Mouse (Mus musculus): ENCODE measurements around the gene Irf3.
A peak's percentile ranks its signal among the peaks of the same experiment; 100 is the strongest.

The Irf3 gene

GRCm38 (mm10) chr7:44997231-44997939 is at the start of gene Irf3:
TSS of gene Irf3 (plus strand) at chr7:44997648.
- DNase-seq: peak; percentile 95

GRCm38 (mm10) chr7:44949922-44950321 is 47.5 kb upstream of the Irf3 start:
- no peak for DNase-seq

- no peak for DNase-seq
Observed at GRCm38 (mm10) chr7:44951960-44952359, 45.5 kb upstream of the Irf3 start.

- peak; percentile 79 for DNase-seq
Observed at GRCm38 (mm10) chr7:44952611-44953306, 44.7 kb upstream of the Irf3 start.

DNA sequence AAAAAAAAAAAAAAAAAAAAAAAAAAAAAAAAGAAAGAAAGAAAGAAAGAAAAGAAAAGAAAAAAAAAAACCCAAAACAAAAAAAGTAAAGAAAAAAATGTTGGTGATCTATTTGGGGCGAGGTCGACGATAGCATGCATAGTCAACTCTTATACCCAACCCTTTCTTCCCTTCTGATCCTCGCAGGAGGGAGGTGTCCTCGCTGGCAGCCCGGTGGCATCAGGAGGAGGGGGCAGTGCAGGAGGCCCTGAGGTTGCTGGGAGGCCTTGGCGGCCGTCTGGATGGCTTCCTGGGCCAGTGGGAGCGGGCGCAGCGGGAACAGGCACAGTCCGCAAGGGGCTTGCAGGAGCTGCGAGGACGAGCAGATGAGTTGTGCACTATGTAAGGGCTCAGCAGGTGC is 43.9 kb upstream of the Irf3 start:
- no peak for DNase-seq

DNA sequence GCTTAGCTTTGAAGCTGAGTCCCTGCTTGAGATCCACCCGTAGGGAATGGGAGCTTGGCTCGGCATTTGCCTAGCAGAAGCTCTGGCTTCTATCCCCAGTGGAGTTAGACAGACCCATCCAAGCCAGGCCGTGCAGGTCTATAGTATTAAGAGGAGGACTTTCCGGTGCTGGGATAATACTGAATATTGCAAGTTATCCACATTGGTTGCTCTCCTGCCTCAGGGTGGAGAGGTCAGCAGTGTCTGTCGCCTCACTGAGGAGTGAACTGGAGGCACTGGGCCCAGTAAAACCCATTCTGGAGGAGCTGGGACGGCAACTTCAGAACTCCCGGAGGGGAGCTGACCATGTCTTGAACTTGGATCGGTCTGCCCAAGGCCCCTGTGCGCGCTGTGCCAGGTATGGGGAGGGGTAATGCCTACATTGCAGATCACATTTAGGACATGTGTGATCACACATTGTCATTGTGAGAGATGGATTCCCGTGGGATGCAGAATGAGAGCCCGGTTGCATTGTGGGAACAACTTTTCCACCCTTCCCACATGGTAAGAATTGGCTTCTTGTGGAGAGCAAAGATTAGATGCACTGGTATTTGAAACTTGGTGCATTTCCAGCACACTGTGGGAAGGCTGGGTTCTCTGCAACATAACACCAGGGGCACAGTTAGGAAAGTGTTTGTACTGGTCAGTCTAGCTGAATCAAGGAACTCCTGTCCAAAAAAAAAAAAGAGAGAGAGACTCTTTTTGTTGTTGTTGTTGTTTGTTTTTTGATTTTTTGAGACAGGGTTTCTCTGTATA is 43.2 kb upstream of the Irf3 start:
- DNase-seq: no peak

DNA sequence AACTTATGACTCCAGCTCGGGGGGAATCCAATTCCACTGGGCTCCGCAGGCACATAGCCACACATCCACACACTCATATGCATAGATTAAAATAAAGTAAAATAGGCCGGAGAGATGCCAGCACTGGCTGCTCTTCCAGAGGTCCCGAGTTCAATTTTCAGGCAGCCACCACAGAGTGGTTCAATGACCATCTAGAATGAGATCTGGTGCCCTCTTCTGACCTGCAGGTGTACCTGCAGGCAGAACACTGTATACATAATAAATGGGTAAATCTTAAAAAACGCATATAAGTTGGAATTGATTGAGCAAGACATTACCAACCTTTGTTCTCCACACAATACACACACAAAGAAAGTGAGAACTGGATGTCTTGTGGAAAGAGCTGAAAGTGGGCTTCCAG is 41.8 kb upstream of the Irf3 start:
- DNase-seq: no peak

- no peak for DNase-seq
Observed at GRCm38 (mm10) chr7:44956266-44956665, 41.2 kb upstream of the Irf3 start.

- no peak for DNase-seq
Observed at GRCm38 (mm10) chr7:44957183-44957835, 40.1 kb upstream of the Irf3 start.

DNA sequence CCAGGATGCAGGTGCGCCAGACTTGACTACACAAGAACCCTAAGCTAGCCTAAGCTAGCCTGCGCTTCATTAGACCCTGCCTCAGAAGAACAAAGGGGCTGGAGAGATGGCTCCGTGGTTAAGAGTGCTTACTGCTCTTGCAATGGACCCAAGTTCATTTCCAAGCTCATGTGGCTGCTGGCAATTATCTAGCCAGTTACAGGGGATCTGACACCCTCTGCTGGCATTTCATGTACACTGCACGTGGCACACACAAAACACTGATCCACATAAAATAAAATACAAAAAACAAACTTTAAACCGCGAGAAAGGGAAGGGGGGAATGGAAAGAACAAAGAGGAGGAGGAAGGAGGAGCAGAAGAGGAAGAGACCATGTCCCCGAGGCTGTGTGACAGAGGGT is 39.2 kb upstream of the Irf3 start:
- no peak for DNase-seq

DNA sequence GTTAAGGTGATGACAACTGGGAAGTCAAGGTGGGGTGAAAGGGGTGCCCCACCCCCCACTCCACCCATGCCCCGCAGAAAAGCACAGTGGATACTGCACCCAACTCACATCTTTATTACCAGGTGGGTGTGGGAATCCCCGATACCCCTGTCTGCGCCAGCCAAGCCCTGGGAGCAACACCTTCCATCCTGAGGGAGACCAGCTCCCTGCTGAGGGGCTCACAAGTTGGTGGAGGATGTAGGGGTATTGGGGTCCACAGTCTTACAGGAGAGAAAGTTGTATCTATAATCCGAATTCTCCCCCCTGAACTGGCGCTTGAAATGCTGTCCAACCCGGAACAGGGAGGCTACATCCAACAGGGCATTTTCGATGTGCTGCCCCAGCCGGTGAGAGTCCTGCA is 38.2 kb upstream of the Irf3 start:
- no peak for DNase-seq

- DNase-seq: no peak
Observed at GRCm38 (mm10) chr7:44959874-44960511, 37.5 kb upstream of the Irf3 start.

DNA sequence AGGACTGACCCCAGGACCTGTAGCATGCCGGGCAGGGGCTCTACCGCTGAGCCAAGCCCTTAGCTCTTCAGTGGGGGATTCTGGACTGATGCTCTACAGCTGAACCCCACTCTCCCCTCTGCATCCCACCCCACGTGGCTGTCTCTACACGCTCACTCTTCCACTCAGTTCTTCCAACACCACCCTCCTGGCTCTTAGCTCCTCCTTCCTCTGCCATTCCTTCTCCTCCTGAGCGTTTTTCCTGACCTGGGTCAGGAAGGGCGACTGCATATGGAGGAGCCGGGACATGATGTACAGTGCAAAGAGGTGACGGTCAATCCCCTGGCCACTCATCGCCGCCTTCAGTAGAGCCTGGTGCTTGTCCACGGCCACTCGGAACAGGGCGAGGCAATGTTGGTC is 36.9 kb upstream of the Irf3 start:
- DNase-seq: no peak

DNA sequence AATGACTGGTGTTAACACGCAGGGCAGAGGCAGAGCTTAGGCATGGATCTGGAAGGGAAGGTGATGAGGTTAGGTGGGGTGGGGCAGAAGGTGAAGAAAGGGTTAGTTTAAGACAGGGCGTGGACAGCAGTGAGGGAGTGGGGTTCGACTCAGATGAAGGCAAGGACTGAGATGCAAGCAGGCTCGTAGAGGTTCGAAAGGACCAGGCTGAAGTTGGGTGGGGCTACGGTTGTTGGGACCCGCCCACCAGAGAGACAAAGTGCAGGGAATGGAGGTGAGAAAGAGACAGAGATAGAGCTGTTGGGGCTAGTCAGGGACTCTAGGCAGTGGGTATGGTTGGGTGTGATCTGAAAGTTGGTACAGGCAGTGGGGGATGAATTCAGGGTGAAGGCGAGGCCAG is 35.1 kb upstream of the Irf3 start:
- DNase-seq: no peak

DNA sequence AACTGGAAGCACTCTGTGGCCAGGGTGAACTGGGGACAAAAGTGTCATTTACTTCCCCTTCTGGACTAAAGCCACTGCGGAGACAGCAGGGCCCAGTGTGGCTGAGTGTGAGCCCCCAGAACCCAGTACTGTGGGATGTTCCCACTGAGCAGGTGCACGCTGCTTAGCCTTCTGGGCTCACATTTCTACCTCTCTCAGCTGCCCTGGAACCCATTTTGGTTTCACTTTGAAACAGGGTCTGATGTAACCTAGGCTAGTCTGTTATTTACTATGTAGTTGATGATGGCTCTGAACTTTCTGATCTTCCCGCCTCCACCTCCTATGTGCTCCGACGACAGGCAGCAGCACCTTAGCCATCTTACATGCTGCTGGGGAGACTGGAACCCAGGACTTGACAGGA is 34.6 kb upstream of the Irf3 start:
- DNase-seq: no peak

- DNase-seq: no peak
Observed at GRCm38 (mm10) chr7:44964990-44965389, 32.5 kb upstream of the Irf3 start.

- no peak for DNase-seq
Observed at GRCm38 (mm10) chr7:44965975-44966374, 31.5 kb upstream of the Irf3 start.

DNA sequence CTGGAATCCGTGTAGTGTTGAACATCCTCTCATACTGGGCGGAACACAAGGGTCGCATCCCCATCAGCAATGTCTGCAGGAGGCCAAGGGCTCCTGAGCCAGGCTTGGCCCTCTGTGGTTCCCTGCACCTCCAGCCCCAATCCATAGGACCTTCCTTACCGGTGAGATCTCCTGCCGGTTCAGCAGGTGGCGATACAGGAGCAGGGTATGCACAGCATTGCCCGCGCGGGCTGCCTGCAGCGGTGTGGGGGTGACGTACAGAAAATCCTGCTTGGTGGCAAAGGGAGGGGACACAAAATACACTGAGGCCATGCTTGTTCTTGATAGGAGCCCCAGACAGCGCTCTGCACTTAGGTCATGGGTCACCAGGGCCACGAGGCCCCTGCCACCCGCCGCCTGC is 30.8 kb upstream of the Irf3 start:
- no peak for DNase-seq

- DNase-seq: peak; percentile 79
Observed at GRCm38 (mm10) chr7:44970231-44970691, 27.2 kb upstream of the Irf3 start.

DNA sequence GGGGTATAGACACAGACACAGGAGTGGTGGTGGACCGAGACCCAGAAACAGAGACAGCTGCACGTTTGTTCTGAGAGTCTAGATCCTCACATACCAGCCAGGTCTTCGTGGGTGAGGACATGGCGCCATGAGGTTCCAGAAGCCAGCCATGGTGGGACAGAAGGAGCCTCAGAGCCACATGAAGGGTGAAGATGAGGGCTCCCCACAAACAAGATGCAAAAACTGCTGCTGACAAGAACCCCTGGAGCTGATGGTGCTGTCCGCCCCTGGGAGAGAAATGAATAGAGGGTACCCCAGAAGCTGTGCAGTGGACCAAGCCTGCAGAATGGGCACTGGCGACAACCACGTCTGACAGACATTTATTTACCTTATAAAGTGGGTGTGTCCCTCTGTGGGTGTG is 26.3 kb upstream of the Irf3 start:
- no peak for DNase-seq

DNA sequence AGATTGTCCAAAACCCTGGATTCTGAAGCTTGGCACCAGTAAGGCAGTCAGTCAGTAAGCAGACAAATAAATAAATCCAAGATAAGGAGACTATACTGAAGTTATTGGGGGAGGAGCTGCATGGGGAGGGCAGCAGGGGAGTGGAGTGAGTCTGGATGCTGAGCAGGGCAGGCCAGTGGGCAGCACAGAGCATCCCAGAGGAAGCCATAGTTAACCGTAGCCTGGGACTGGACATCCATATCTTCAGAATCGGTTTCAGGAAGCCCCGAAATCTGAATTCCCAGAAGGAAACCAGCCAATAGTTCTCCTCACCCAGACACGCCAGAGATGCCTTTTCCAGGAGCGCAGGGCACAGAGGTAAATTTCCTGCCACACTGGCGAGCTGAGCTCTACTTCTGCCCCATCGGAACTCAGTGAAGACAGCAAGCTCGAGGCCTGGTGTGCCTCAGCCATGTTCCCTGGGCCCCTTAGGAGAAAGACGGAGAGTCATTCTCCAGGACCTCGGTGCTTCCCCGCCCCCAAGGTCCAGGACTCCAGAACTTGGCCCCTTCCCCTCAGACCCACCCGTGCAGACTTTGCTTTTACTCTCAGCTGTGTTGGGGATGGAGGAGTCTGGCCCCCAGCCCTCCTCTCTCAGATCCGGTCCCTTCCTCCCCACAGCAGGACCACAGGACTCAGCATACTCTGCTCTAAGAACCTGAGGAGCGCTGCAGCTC is 23.9 kb upstream of the Irf3 start:
- DNase-seq: no peak

Measured in cerebellum, adult 11 months (tissue).